Mouse (Mus musculus) heart, postnatal 0 days (tissue): ENCODE measurements at regions not wholly inside any gene's neighbourhood (a gene's known extent, or its start where the extent isn't known, plus 50 kb on each side); places are given as distances from the start of the nearest gene placed in this dataset.

Experiments
- CTCF ChIP-seq: IDR thresholded peaks from 2 replicates; pipeline ENCODE4 v1.5.1; 2016; ENCODE audit warnings: antibody characterized with exemption, control low read depth, low read depth
- EP300 ChIP-seq: IDR thresholded peaks from 2 replicates; pipeline ENCODE4 v1.6.1; 2016; ENCODE audit warnings: antibody characterized with exemption, low read depth

- TF ChIP-seq EP300 = no peak
- no peak for TF ChIP-seq CTCF
Measured at GRCm38 (mm10) chr11:90812971-90813370, 124.8 kb upstream of the Tom1l1 start.
